Mouse (Mus musculus) induced T-regulatory cell, adult 2 months (primary cell): Measurements from ENCODE around the gene Zfp64.

Source experiments
- DNase-seq: peaks from one replicate; pipeline ENCODE4 v3.0.0-alpha.2; 2012; ENCODE audit warnings: low read depth

The Zfp64 gene

DNA sequence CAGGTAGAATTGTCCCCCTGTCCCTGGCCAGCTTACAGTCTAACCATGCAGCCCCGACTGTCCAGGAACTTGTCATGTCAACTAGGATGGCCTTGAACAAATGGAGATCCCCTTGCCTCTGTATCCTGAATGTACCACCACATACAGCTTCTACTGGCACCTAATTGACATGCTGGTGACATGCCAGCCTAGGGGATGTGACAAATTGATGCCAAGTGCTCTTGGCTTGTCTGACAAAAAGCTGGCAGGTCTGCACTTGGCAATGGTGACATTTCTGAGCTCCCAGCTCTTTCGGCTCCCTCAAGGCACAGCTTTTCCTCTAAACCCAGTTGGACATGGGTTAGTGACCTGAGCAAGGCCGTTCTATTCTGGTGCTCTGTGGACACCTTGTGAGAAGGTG is 106.8 kb downstream of the Zfp64 start:
- no peak for DNase-seq

- DNase-seq = no peak
Observed at GRCm38 (mm10) chr2:168846180-168846720, 109.1 kb downstream of the Zfp64 start.
